Mouse (Mus musculus) lung, embryonic 14.5 days (tissue): ENCODE measurements at regions not wholly inside any gene's neighbourhood (a gene's known extent, or its start where the extent isn't known, plus 50 kb on each side); places are given as distances from the start of the nearest gene placed in this dataset.

Experiments
- ATAC-seq: fragments of 200-750 bp; cut with Nextera tagmentation; 2 replicates; pipeline ENCODE4 v1.8.0; 2017; ENCODE audit warnings: mild to moderate bottlenecking, moderate TSS enrichment, moderate library complexity; ENCODE audit not compliant: insufficient read depth
- DNase-seq: peaks from one replicate; pipeline ENCODE4 v3.0.0-alpha.2; 2015
- H3K27ac ChIP-seq: fragments of 300-500 bp; sonication (generic); 2 replicates; pipeline ENCODE4 v1.5.1; 2014; ENCODE audit warnings: low read depth, mild to moderate bottlenecking, moderate library complexity
- H3K27me3 ChIP-seq: fragments of 300-500 bp; sonication (generic); 2 replicates; pipeline ENCODE4 v1.6.1; 2014; ENCODE audit warnings: low read length, control low read depth; ENCODE audit not compliant: insufficient read depth
- H3K36me3 ChIP-seq: fragments of 300-500 bp; sonication (generic); 2 replicates; pipeline ENCODE4 v1.6.1; 2014; ENCODE audit warnings: control low read depth; ENCODE audit not compliant: insufficient read depth
- H3K4me1 ChIP-seq: fragments of 300-500 bp; sonication (generic); 2 replicates; pipeline ENCODE4 v1.6.1; 2014; ENCODE audit warnings: antibody characterized with exemption, control low read depth; ENCODE audit not compliant: insufficient read depth
- H3K4me2 ChIP-seq: fragments of 300-500 bp; sonication (generic); 2 replicates; pipeline ENCODE4 v1.6.1; 2014; ENCODE audit warnings: mild to moderate bottlenecking
- H3K4me3 ChIP-seq: fragments of 300-500 bp; sonication (generic); 2 replicates; pipeline ENCODE4 v1.5.1; 2014; ENCODE audit warnings: low read depth, low read length
- H3K9ac ChIP-seq: fragments of 300-500 bp; sonication (generic); 2 replicates; pipeline ENCODE4 v1.6.1; 2014
- H3K9me3 ChIP-seq: fragments of 300-500 bp; sonication (generic); 2 replicates; pipeline ENCODE4 v1.6.1; 2016; ENCODE audit warnings: low read depth, low read length, control low read depth
- CTCF ChIP-seq: IDR thresholded peaks from 2 replicates; pipeline ENCODE4 v1.5.1; 2016; ENCODE audit warnings: antibody characterized with exemption, low read depth
- WGBS: fragments of 180-500 bp; shearing (Covaris S2); extraction: QIAGEN DNeasy Blood & Tissue Kit; methylation state at CpG from one replicate; pipeline ENCODE4 v1.1.7; 2014; 5-methylcytosine and 5-hydroxymethylcytosine counted together

DNA sequence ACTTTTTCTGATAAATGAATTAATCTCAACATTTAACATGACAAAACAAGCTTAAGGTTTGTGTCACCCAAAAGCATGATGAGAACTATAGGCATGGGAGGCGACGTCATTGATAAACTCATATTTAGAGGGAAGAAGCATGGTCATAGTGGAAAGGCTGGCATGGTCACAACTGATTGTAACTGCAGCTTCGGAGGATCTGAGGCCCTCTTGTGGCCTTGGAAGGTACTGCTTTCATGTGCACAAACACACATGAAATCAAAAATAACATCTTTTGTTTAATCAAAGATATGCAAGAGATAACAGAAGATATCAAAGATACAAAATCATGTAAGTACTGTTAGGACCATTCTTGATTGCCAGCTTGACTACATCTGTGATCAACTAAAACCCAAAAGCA is 204.0 kb upstream of the Clint1 start:
- DNase-seq: peak; percentile 25

DNA sequence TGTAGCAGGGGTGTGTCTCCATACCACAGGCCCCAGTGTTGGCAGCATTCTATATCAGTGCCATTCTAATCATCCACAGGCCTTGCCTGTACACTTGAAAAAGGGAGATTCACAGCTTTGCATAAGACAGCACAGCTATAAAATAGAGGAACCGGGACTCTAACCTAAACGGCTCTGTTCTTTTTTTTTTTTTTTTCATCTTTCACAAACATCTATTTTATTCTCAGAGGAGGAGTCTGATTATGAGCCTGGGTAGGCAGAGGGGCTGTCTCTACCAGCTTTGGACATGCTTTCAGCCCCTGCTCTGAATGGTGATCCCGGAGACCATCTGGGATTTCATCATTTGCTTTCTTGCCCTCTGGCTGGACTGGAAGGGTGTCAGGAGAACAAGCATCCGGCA is 195.6 kb upstream of the Clint1 start:
- Histone ChIP-seq H3K9me3 (no peaks in the 10 kb centered on the region), H3K4me3 (no peak overlapping the region), H3K4me2 (no peak overlapping the region), H3K27ac (no peak overlapping the region), H3K36me3 (no peaks in the 10 kb centered on the region), H3K27me3 (no peaks in the 10 kb centered on the region), H3K9ac (no peak overlapping the region), H3K4me1 (no peaks in the 10 kb centered on the region)
- WGBS: 78% methylated on average over 4 of the region's 4 CpGs
- no peak for TF ChIP-seq CTCF
- ATAC-seq (no peak), DNase-seq (no peak)

More for the DNA sequence above, 204.0 kb upstream of the Clint1 start:
- Histone ChIP-seq H3K4me2 (no peak overlapping the region), H3K4me1 (no peaks in the 10 kb centered on the region), H3K9me3 (no peaks in the 10 kb centered on the region), H3K27ac (no peak overlapping the region), H3K9ac (no peak overlapping the region), H3K27me3 (no peaks in the 10 kb centered on the region), H3K36me3 (no peaks in the 10 kb centered on the region), H3K4me3 (no peak overlapping the region)
- TF ChIP-seq CTCF: peak; percentile 58
- WGBS: 75% methylated on average over 3 of the region's 3 CpGs
- ATAC-seq: no peak

DNA sequence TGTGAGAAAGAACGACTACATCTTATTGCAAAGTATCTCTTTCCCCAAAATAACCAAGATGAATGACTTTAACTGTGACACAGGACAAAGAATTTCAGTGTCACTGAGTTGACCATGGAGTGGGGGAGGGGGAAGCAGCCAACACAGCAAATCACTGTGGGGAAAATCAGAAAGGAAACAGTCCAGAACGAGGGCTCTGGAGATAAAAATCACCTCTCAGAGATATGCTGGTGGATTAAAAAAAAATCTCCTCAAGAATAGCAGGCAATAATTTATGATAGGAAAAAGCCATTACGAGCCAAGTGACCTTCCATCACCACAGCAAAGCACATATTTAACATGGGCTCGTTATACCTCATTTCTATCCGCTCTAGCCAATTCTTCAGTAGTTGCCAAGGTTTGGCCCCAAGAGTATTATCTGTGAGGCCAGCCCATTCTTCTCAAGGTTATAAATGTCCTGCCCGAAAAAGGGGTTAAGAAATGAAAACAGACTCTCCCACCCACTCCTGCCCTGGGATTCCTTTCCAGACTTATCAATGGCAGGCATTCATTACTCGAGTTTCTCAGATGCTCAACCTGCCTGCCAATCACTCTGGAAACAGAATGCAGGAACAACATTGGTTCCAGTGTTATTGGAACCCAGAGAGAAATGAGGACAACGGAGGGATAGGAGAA is 181.6 kb upstream of the Clint1 start:
- no peak overlapping the region for H3K9ac ChIP-seq
- no peaks in the 10 kb centered on the region for H3K36me3 ChIP-seq
- no peak overlapping the region for H3K4me2 ChIP-seq
- no peak for TF ChIP-seq CTCF
- DNase-seq (no peak), ATAC-seq (no peak)
- H3K4me1 ChIP-seq: no peaks in the 10 kb centered on the region
- no peak overlapping the region for H3K27ac ChIP-seq
- H3K9me3 ChIP-seq: no peaks in the 10 kb centered on the region
- WGBS: 41% methylated on average over 8 of the region's 8 CpGs
- H3K4me3 ChIP-seq: no peak overlapping the region
- H3K27me3 ChIP-seq: no peaks in the 10 kb centered on the region

DNA sequence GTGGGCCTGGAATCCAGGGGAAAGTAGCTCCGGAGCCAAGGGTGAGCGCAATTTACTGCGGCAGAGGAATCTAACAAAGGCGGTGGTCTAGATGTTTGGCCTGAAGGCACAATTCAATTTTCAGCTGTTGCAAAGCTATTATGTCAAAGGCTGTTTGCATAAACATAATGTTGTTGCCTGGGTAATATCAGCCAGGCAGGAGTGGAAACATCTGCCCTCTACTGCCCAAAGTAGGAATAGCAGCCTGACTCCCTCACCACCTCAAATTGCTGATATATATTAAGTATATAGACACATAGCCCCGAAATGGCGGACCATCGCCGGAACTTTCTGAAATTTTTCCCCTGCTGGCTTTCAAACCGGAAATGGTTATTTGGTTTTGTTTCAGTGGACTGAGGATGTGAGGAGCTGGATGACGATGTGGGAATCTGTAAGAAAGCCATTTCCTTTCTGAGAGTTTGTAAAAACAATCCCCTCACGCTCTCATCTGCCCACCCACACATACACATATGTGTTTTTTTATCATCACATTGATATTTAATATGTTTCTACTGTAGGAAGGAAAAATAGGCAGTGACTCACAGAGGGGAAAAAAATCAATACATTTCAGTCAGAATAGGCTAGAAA is 173.1 kb upstream of the Clint1 start:
- 43% methylated on average over 11 of the region's 11 CpGs for WGBS
- Histone ChIP-seq H3K9ac (no peak overlapping the region), H3K27me3 (no peaks in the 10 kb centered on the region), H3K9me3 (no peaks in the 10 kb centered on the region), H3K36me3 (no peaks in the 10 kb centered on the region), H3K4me3 (no peak overlapping the region), H3K4me2 (peak overlapping the region; percentile 27), H3K4me1 (no peaks in the 10 kb centered on the region), H3K27ac (peak overlapping the region; percentile 72; the same call in 1 of the 2 replicates)
- peak; percentile 92 for DNase-seq
- peak; percentile 83 for TF ChIP-seq CTCF
- ATAC-seq: peak; percentile 79

DNA sequence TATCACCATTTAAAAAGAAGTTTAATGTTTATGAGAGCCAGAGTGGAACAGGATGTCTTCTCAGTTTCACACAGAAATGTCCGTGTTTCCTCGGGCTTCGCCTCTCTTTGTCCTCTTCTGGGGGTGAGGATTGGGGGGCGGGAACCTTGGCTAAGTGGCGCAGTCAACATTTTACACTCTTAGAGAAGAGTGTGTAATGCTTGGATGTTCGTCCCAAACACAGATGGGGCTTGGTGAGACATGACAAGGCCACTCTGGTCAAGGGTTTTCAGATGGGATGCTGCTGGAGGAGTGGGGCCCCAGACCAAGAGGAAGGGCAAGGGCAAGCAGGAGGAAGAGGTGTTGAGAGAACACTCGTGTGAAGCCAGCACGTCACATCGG is 172.6 kb upstream of the Clint1 start:
- H3K9ac ChIP-seq: no peak overlapping the region
- 36% methylated on average over 9 of the region's 9 CpGs for WGBS
- no peaks in the 10 kb centered on the region for H3K9me3 ChIP-seq
- H3K27ac ChIP-seq: peak overlapping the region; percentile 70; the same call in 1 of the 2 replicates
- no peaks in the 10 kb centered on the region for H3K4me1 ChIP-seq
- H3K36me3 ChIP-seq: no peaks in the 10 kb centered on the region
- H3K4me3 ChIP-seq: no peak overlapping the region
- no peaks in the 10 kb centered on the region for H3K27me3 ChIP-seq
- no peak for TF ChIP-seq CTCF
- ATAC-seq (peak; percentile 83), DNase-seq (peak; percentile 66)
- H3K4me2 ChIP-seq: peak overlapping the region; percentile 27

DNA sequence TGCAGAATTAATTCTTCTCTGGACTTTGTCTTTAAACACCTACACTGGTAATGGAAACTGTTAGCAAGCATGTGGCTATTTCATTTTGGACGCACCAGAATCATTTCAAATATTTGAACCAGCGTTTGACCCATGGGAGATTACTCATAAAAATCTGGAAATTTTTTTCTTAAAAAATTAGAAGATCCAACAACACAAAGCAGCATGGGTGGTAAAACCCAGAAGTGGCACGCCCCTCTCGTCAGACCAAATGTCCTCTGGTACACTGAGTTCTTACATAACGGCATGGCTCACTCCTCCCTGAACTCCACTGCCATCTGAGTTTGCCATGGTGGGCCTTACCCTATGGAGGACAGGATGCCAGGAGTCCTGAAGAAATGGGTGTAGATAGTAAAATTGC is 166.3 kb upstream of the Clint1 start:
- 90% methylated on average over 5 of the region's 5 CpGs for WGBS
- no peak for ATAC-seq

DNA sequence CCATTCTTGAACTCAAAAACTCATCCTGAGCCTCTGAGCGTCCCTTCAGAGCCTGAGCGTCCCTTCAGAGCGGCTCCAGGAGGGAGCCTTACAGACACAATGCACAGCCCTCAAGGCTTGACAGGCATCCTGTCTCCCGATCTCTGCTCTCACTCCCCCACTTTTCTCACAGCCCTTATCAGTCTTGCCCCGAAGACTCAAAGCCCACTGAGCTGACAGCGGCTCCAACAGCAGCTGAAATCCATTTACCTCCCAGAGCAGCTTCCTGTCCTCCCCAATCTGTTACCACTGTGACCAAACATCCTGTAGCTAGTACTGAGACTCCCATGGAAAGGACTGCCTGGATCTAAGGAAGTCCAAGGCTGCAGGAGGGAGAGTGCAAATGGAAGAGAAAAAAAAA is 158.6 kb upstream of the Clint1 start:
- H3K9ac ChIP-seq: no peak overlapping the region
- H3K27ac ChIP-seq: no peak overlapping the region; the same call in 1 of the 2 replicates
- no peak for TF ChIP-seq CTCF
- ATAC-seq (peak; percentile 87; the same call in 1 of the 2 replicates), DNase-seq (peak; percentile 62)
- H3K9me3 ChIP-seq: no peaks in the 10 kb centered on the region
- no peaks in the 10 kb centered on the region for H3K27me3 ChIP-seq
- H3K4me1 ChIP-seq: no peaks in the 10 kb centered on the region
- H3K4me3 ChIP-seq: no peak overlapping the region
- 12% methylated on average over 6 of the region's 6 CpGs for WGBS
- H3K4me2 ChIP-seq: no peak overlapping the region
- no peaks in the 10 kb centered on the region for H3K36me3 ChIP-seq

More for the DNA sequence above, 166.3 kb upstream of the Clint1 start:
- H3K36me3 ChIP-seq: no peaks in the 10 kb centered on the region
- no peaks in the 10 kb centered on the region for H3K27me3 ChIP-seq
- no peaks in the 10 kb centered on the region for H3K9me3 ChIP-seq
- TF ChIP-seq CTCF: no peak
- no peak overlapping the region for H3K4me2 ChIP-seq
- no peak overlapping the region for H3K9ac ChIP-seq
- H3K4me3 ChIP-seq: no peak overlapping the region
- H3K4me1 ChIP-seq: no peaks in the 10 kb centered on the region
- no peak overlapping the region for H3K27ac ChIP-seq
- no peak for DNase-seq
